Mouse (Mus musculus) CH12.LX (cell line): ENCODE results near the gene Gm9913. TPM values are rescaled to one million over a fixed set of nuclear protein-coding genes. Genes with fewer than 3 reads are reported as not detected.

Experiments used
- DNase-seq: peaks from one replicate; pipeline ENCODE4 v3.0.0-alpha.2; 2013; ENCODE audit errors: extremely low read depth
- H3K27ac ChIP-seq: 2 replicates; pipeline ENCODE4 v1.5.1; 2012; ENCODE audit warnings: low read depth, mild to moderate bottlenecking, control low read depth, moderate library complexity; ENCODE audit not compliant: insufficient read depth
- H3K27me3 ChIP-seq: replicated peaks from 2 replicates; pipeline ENCODE3; 2012; ENCODE audit warnings: inconsistent platforms
- H3K36me3 ChIP-seq, 2 experiments: replicated peaks in 1 of 2; 2 replicates each; pipeline versions ENCODE3 to v1.6.1; 2012; ENCODE audit warnings: inconsistent platforms in 1 of 2, low read length in 1 of 2, mild to moderate bottlenecking in 1 of 2, mixed read lengths in 1 of 2, moderate library complexity in 1 of 2; ENCODE audit not compliant: control insufficient read depth in 1 of 2, insufficient read depth in 1 of 2
- H3K4me1 ChIP-seq, 2 experiments: 2 replicates each; pipeline ENCODE4 v1.6.1; 2012; ENCODE audit warnings: inconsistent platforms in 1 of 2, moderate library complexity in 1 of 2; ENCODE audit not compliant: insufficient read depth in 2 of 2, control insufficient read depth in 1 of 2
- H3K4me2 ChIP-seq: 2 replicates; pipeline ENCODE4 v1.6.1; 2012; ENCODE audit warnings: low read depth, mild to moderate bottlenecking, control low read depth; ENCODE audit not compliant: poor library complexity, insufficient read depth, severe bottlenecking
- H3K4me3 ChIP-seq, 3 experiments: fragments of 150-350 bp in 1 of 3; sonication (generic) in 1 of 3; replicated peaks in 1 of 3; 2 replicates each; pipeline versions ENCODE3 to v1.5.1; 2011 to 2012; ENCODE audit warnings: low read depth in 2 of 3, low read length in 2 of 3, mild to moderate bottlenecking in 2 of 3, moderate library complexity in 2 of 3, control low read depth in 1 of 3, improper control_type of control experiment in 1 of 3, inconsistent platforms in 1 of 3, mixed read lengths in 1 of 3; ENCODE audit not compliant: poor library complexity in 1 of 3
- H3K79me2 ChIP-seq: replicated peaks from 2 replicates; pipeline ENCODE4 v1.6.1; 2012; ENCODE audit warnings: mild to moderate bottlenecking, moderate library complexity; ENCODE audit not compliant: control insufficient read depth, poor library complexity, insufficient read depth, severe bottlenecking; ENCODE audit errors: extremely low read depth
- H3K9ac ChIP-seq: 2 replicates; pipeline ENCODE4 v1.6.1; 2012; ENCODE audit warnings: low read depth, mild to moderate bottlenecking, control low read depth, moderate library complexity; ENCODE audit not compliant: insufficient read depth
- H3K9me3 ChIP-seq: replicated peaks from 2 replicates; pipeline ENCODE3; 2012; ENCODE audit warnings: low read length, inconsistent platforms, mixed read lengths
- BHLHE40 ChIP-seq: IDR thresholded peaks from 2 replicates; pipeline ENCODE4 v1.6.1; 2011; ENCODE audit warnings: mild to moderate bottlenecking, low read depth, low read length, improper control_type of control experiment
- CHD1 ChIP-seq: IDR thresholded peaks from 2 replicates; pipeline ENCODE4 v1.6.1; 2012; ENCODE audit warnings: low read depth, low read length, improper control_type of control experiment, inconsistent platforms
- CHD2 ChIP-seq: IDR thresholded peaks from 2 replicates; pipeline ENCODE4 v1.6.1; 2011; ENCODE audit warnings: low read length, improper control_type of control experiment
- CTCF ChIP-seq, 2 experiments: IDR thresholded peaks in 1 of 2; conservative IDR thresholded peaks in 1 of 2; 2 replicates each; pipeline ENCODE4 v1.5.1; 2011 to 2012; ENCODE audit warnings: low read depth in 2 of 2, low read length in 2 of 2, improper control_type of control experiment in 1 of 2, inconsistent platforms in 1 of 2, mild to moderate bottlenecking in 1 of 2, moderate library complexity in 1 of 2
- E2F4 ChIP-seq: IDR thresholded peaks from 2 replicates; pipeline ENCODE4 v1.6.1; 2011; ENCODE audit warnings: low read depth, low read length, improper control_type of control experiment; ENCODE audit not compliant: insufficient replicate concordance
- EP300 ChIP-seq: IDR thresholded peaks from 2 replicates; pipeline ENCODE4 v1.6.1; 2011; ENCODE audit warnings: low read length, improper control_type of control experiment
- ETS1 ChIP-seq: conservative IDR thresholded peaks from 2 replicates; pipeline ENCODE4 v1.6.1; 2012; ENCODE audit warnings: low read depth, mild to moderate bottlenecking, inconsistent platforms, low read length, improper control_type of control experiment, moderate library complexity
- GABPA ChIP-seq: IDR thresholded peaks from 2 replicates; pipeline ENCODE4 v1.6.1; 2012; ENCODE audit warnings: low read depth, low read length, improper control_type of control experiment, inconsistent platforms; ENCODE audit not compliant: insufficient replicate concordance
- IRF4 ChIP-seq: IDR thresholded peaks from 2 replicates; pipeline ENCODE4 v1.6.1; 2014; ENCODE audit warnings: low read depth, mild to moderate bottlenecking, inconsistent platforms, low read length, improper control_type of control experiment
- JUN ChIP-seq: IDR thresholded peaks from 2 replicates; pipeline ENCODE4 v1.6.1; 2011; ENCODE audit warnings: low read depth, mild to moderate bottlenecking, low read length, improper control_type of control experiment, moderate library complexity; ENCODE audit not compliant: insufficient read depth
- JUND ChIP-seq: conservative IDR thresholded peaks from 2 replicates; pipeline ENCODE4 v1.6.1; 2011; ENCODE audit warnings: low read depth, low read length, improper control_type of control experiment
- MAFK ChIP-seq: IDR thresholded peaks from 2 replicates; pipeline ENCODE4 v1.6.1; 2011; ENCODE audit warnings: low read length, improper control_type of control experiment; ENCODE audit not compliant: insufficient replicate concordance
- MAZ ChIP-seq: IDR thresholded peaks from 2 replicates; pipeline ENCODE4 v1.6.1; 2012; ENCODE audit warnings: low read depth, mild to moderate bottlenecking, inconsistent platforms, low read length, improper control_type of control experiment, moderate library complexity
- MYC ChIP-seq: IDR thresholded peaks from 2 replicates; pipeline ENCODE4 v1.6.1; 2011; ENCODE audit warnings: low read depth, mild to moderate bottlenecking, improper control_type of control experiment, low read length
- NRF1 ChIP-seq: IDR thresholded peaks from 2 replicates; pipeline ENCODE4 v1.6.1; 2014; ENCODE audit warnings: low read depth, mild to moderate bottlenecking, inconsistent platforms, low read length, improper control_type of control experiment, moderate library complexity
- POLR2A ChIP-seq: IDR thresholded peaks from 2 replicates; pipeline ENCODE4 v1.6.1; 2011; ENCODE audit warnings: low read depth, mild to moderate bottlenecking, improper control_type of control experiment, low read length
- POLR2AphosphoS2 ChIP-seq: IDR thresholded peaks from 2 replicates; pipeline ENCODE4 v1.6.1; 2011; ENCODE audit warnings: low read depth, low read length, improper control_type of control experiment
- RAD21 ChIP-seq: IDR thresholded peaks from 2 replicates; pipeline ENCODE4 v1.6.1; 2011; ENCODE audit warnings: low read depth, mild to moderate bottlenecking, low read length, improper control_type of control experiment, moderate library complexity
- TCF12 ChIP-seq: IDR thresholded peaks from 2 replicates; pipeline ENCODE4 v1.6.1; 2014; ENCODE audit warnings: low read depth, mild to moderate bottlenecking, inconsistent platforms, low read length, improper control_type of control experiment
- UBTF ChIP-seq: IDR thresholded peaks from 2 replicates; pipeline ENCODE4 v1.6.1; 2012; ENCODE audit warnings: low read depth, mild to moderate bottlenecking, inconsistent platforms, low read length, improper control_type of control experiment, moderate library complexity
- USF1 ChIP-seq: IDR thresholded peaks from 2 replicates; pipeline ENCODE4 v1.6.1; 2014; ENCODE audit warnings: low read depth, mild to moderate bottlenecking, inconsistent platforms, low read length, improper control_type of control experiment
- ZC3H11A ChIP-seq: IDR thresholded peaks from 2 replicates; pipeline ENCODE4 v1.6.1; 2012; ENCODE audit warnings: low read depth, mild to moderate bottlenecking, inconsistent platforms, low read length, improper control_type of control experiment
- dilution Hi-C: fragments of 300-500 bp; cut with MboI; formaldehyde crosslinking; loops from 2 replicates; pipeline ENCODE4 v1.14.3; 2020; ENCODE audit warnings: low sequenced_read_pairs; ENCODE audit not compliant: extremely low pct_unique_long_range_greater_than_20kb, extremely low pct_ligation_motif_present
- in situ Hi-C: fragments of 300-500 bp; cut with MboI; formaldehyde crosslinking; loops from 3 replicates; pipeline ENCODE4 v1.14.3; 2019; ENCODE audit warnings: low sequenced_read_pairs, low pct_ligation_motif_present, low pct_unique_long_range_greater_than_20kb, mixed read lengths
- polyA plus RNA-seq: library from polyadenylated mRNA; unstranded; fragments of >175 nt; gene quantifications from 2 replicates; pipeline ENCODE4 v1.2.1, GENCODE M21; 2012; ENCODE audit warnings: low read depth; ENCODE audit not compliant: insufficient read length
- total RNA-seq, 2 experiments: library from RNA; depleted of rRNA; stranded (reverse); fragments of 300-350 nt in 1 of 2; fragments of >200 nt in 1 of 2; gene quantifications; 2 replicates each; pipeline ENCODE4 v1.2.3; 2012 to 2014

The Gm9913 gene
- total and polyA plus RNA-seq, 3 experiments = not detected

DNA sequence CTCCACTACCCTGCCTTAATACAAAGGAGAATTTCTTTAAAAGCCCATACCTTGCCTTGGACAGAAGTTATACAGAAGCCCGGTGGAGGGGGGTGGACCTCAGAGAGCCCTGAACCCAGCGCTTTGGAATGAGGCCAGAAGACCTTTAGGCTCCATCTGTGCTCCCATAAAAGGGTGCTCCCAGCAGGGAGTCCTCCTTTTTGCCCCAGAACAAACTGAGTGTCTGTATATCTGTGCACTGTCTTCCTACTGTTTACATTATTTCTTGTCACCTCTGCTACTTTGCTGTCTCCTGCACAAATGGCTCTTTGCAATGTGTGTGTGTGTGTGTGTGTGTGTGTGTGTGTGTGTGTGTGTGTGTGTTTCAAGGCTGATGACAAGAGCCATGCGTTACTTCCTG lies 45.8 kb upstream of the Gm9913 start:
- dilution Hi-C loops = no loop called here

DNA sequence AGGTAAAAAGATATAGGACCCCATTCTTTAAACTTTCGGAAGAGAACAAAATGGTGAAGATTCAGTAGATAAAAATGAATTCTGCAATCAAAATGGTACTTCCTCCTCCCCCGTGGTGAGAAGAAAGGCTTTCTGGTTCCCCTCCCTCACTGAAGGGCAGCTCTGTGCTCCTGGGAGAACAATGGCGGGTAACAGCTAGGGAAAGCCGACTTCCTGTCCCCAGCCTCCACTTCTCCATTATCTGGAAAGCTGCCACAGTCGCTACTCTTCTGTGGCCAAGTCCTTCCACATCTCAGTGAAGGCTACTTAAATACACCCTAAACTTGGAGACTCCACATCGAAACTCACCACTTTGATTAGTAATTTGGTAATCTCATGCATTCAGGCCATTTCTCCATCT lies 40.9 kb upstream of the Gm9913 start:
- H3K4me1 ChIP-seq = 0 out of 4 replicates have a peak, but pooled peaks cover 0 to 4% of the 10 kb centered on the region in 2 experiments
- no peaks in the 10 kb centered on the region for H3K36me3 ChIP-seq
- DNase-seq = no peak
- dilution Hi-C loops = no loop called here
- no peak overlapping the region for H3K4me2 ChIP-seq
- TF ChIP-seq JUN (no peak), BHLHE40 (no peak), JUND (no peak), RAD21 (no peak), E2F4 (no peak), EP300 (no peak), ZC3H11A (no peak), MAZ (no peak), CHD2 (no peak), TCF12 (no peak), ETS1 (no peak), CTCF (conservative IDR thresholded peaks at IDR 0.05 in 1 of 2, IDR thresholded peaks at IDR 0.05 in 1 of 2; ENCODE audit: low read depth in 2 of 2, low read length in 2 of 2) (no peak), UBTF (no peak), POLR2A (no peak), MAFK (no peak), CHD1 (no peak), MYC (no peak), GABPA (no peak), USF1 (no peak), IRF4 (no peak)
- no peak overlapping the region for H3K9ac ChIP-seq
- H3K27me3 ChIP-seq = no peaks in the 10 kb centered on the region
- H3K27ac ChIP-seq = no peak overlapping the region
- no peaks in the 10 kb centered on the region for H3K9me3 ChIP-seq
- in situ Hi-C loops = no loop called here
- no peak overlapping the region for H3K4me3 ChIP-seq
- H3K79me2 ChIP-seq = no peaks in the 10 kb centered on the region

More for the DNA sequence above, 45.8 kb upstream of the Gm9913 start:
- in situ Hi-C loops = no loop called here
- Histone ChIP-seq H3K4me2 (no peak overlapping the region), H3K27me3 (no peaks in the 10 kb centered on the region), H3K36me3 (no peaks in the 10 kb centered on the region), H3K9me3 (no peaks in the 10 kb centered on the region), H3K27ac (no peak overlapping the region), H3K4me3 (no peak overlapping the region), H3K4me1 (no peaks in the 10 kb centered on the region), H3K79me2 (no peaks in the 10 kb centered on the region), H3K9ac (no peak overlapping the region)
- TF ChIP-seq UBTF = no peak
- no peak for TF ChIP-seq NRF1
- no peak for TF ChIP-seq POLR2AphosphoS2
- no peak for TF ChIP-seq RAD21
- no peak for DNase-seq
